Mouse (Mus musculus) kidney, adult 8-10 months (tissue): ENCODE data around the gene E330014E10Rik.
"Not testable (repeated sequence)": the region's sequence is repeated elsewhere in the genome, so short reads cannot be mapped to it uniquely, and the experiment has no call there.

ENCODE experiments used
- DNase-seq, 2 experiments: peaks; one replicate each; pipeline ENCODE4 v3.0.0; 2022

E330014E10Rik gene

DNA sequence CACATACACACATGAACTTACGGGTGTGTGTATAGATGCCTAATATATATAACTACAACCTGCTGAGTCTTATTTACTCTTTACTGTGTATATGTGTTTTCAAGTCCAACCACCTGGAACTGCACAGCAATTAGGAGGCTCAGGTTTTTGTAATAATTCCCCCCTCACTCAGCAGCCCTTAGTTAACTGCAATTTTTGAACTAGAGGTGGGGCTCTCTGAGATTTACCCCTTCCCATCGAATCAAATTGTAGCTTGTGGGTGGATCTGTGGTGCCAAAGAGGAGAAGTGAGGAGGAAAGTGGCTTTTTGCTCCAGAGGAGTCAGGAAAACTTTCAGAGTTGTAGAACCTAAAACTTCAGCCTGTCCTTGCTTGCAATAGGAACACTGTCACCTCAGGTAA, at the start of gene E330014E10Rik:
E330014E10Rik (plus strand) TSS at position 301 of the 400 bp plus-strand sequence.
- not testable (repeated sequence) for DNase-seq

DNA sequence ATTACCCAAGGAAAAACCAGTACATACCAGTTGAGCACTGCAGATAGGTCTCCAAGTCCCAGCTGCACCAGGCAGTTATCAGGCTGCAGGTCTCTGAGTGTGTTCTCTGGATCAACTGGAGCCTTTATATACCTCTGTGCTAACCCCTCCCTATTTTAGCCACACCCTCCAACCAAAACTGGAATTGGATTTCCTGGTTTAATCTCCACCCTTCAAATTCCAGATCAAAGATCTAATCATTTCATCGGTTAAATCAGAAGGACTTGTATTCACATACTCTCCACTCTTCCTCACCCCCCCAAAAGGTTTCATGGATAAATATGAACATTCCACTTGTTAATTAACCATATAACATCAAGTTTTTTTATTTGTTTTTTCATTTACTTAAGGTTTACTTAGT, 39.7 kb upstream of the E330014E10Rik start, which contains the start of gene Gm7978:
Gm7978 (minus strand) TSS at position 101 of the 400 bp plus-strand sequence.
- not testable (repeated sequence) for DNase-seq

DNA sequence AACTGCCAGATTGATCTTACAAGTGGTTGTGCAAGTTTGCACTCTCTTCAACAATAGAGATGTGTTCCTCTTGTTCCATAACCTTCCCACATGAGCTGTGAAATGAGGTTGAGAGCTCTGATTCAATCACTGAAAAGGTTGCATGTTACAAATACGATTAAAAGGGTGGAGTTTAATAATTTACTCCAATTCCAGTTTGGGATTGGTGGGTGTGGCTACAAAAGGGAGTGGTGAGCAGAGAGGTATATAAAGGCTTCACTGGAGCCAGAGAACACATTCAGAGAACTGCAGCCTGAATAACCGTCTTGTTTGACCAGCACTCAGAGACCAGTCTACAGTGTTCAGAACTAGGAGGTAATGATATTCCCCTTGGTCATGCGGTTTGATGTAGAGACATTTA, 34.1 kb upstream of the E330014E10Rik start, which contains the start of gene Gm7982:
Gm7982 (plus strand) TSS at position 301 of the 400 bp plus-strand sequence.
- DNase-seq = not testable (repeated sequence)

DNA sequence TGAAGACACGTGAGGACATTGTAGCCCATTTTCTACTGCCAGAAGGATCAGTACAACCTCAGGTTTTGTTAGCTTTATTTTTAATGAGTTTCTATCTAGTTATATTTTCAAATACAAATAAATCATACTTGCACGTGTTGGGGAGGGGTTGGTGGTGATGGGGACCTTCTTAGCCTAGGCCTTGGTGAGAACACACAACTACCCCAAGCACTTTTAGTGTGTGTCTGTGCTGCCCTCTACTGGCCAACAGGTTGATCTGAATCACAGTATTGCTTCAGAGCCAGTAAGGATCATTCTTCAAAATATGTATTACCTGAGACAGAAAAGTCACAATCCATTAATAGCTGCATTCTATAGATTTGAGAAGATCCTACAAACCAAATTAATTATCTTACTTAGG, 35.1 kb downstream of the E330014E10Rik start:
- peak in 1 of 2 experiments; percentile 34 for DNase-seq

DNA sequence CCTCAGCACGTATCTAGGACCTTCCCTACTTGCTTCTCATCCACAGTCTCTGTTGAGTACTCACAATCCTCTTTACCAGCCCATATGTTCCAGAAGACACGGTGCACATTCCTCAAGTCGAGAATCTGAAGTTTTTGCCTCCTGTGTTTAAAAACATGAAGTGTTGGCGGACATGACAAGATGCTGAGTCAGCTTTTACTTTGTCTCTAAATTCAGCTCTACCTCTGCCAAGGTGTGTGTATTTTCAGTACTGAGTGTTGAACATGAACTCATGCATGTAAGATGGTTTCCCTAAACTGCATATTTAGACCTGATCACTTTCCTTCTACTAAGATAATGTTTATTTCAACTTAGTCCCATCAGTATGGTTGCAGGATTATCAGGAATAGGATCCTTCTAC, 60.8 kb downstream of the E330014E10Rik start:
- no peak for DNase-seq

DNA sequence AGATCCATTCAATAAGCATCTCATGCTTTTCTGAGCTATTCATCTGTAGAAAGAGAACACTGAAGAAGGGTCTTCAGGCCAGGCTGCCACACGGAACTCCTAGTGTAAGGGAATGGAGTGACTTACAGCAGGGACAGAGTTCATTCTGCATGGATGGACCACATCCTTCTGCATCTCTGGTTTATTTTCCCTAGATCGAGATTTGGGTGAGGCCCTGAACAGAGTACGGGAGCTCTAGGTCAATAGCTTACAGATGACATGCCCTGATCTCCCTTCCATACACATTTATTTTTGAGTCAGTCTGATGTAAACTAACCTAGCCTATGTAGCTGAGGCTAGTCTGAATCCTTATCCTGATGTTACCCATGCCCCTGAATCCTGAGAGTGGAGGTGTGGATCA, 78.2 kb downstream of the E330014E10Rik start:
- DNase-seq = no peak
